18 mouse cellular contexts compared by ENCODE assay signal in the genomic region with DNA sequence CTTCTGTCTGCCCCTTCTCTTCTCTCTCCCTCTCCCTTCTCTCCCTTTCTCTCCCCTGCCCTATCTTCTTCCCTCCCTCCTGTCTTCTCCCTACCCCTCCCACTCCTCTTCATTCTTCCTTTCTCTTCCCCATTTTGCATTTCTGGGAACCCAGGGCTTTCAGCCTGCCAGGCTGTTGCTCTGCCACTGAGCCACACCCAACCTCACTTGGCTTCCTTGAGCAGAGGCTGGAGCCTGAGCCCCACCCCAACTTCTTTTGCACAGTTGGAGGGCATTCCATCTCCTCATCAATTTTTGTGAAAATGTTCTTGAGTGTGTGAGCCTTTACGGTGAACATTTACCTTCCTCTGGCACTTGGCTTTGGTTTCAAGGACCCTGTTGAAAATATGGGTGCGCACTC. TPM values are rescaled to one million over a fixed set of nuclear protein-coding genes. Genes with fewer than 3 reads are reported as not detected.
DNase-seq lines count a peak whose midpoint lies in the region; ATAC-seq and TF ChIP-seq lines count a peak whose summit lies in the region.
"Had no signal": no experiment of that assay in that cellular context is flagged by ENCODE, and none has a peak within 500 bp of the region (broad histone marks: within the 10 kb centered on the region; RNA-seq: fewer than 3 reads in every experiment).

No protein-coding gene starts in this region.

- 0 out of 2 replicates have a peak overlapping the region, but pooled peaks have one; percentile 3 for H3K27ac ChIP-seq in embryonic facial prominence, embryonic 15.5 days (replicated peaks)
- H3K27ac ChIP-seq in embryonic facial prominence, embryonic 10.5 days (replicated peaks), result no peak overlapping the region
- H3K27ac ChIP-seq in lung, embryonic 14.5 days (ENCODE audit: low read depth), result no peak overlapping the region
- H3K27ac ChIP-seq: embryonic facial prominence, embryonic 13.5 days; hindbrain, embryonic 10.5 days; intestine, embryonic 15.5 days; layer of hippocampus, adult 2 months; limb, embryonic 12.5 days; liver, embryonic 12.5 days had no signal

- H3K27me3 ChIP-seq in embryonic facial prominence, embryonic 15.5 days, result no peaks in the 10 kb centered on the region
- H3K27me3 ChIP-seq in embryonic facial prominence, embryonic 10.5 days (replicated peaks; ENCODE audit: low read depth, poor library complexity, severe bottlenecking), result no peaks in the 10 kb centered on the region
- H3K27me3 ChIP-seq in lung, embryonic 14.5 days (ENCODE audit: insufficient read depth, low read length), result no peaks in the 10 kb centered on the region
- H3K27me3 ChIP-seq: embryonic facial prominence, embryonic 13.5 days; intestine, embryonic 15.5 days; limb, embryonic 12.5 days; liver, embryonic 12.5 days had no signal

- WGBS in embryonic facial prominence, embryonic 15.5 days, result 76% methylated on average over 2 of the region's 2 CpGs
- WGBS in embryonic facial prominence, embryonic 10.5 days, result 90% methylated on average over 2 of the region's 2 CpGs
- 74% methylated on average over 2 of the region's 2 CpGs for WGBS in lung, embryonic 14.5 days

- H3K36me3 ChIP-seq in embryonic facial prominence, embryonic 15.5 days, result no peaks in the 10 kb centered on the region
- 0 out of 2 replicates have a peak, but pooled peaks cover 3% of the 10 kb centered on the region for H3K36me3 ChIP-seq in embryonic facial prominence, embryonic 10.5 days (replicated peaks)
- H3K36me3 ChIP-seq in lung, embryonic 14.5 days (ENCODE audit: insufficient read depth), result no peaks in the 10 kb centered on the region
- H3K36me3 ChIP-seq: embryonic facial prominence, embryonic 13.5 days; hindbrain, embryonic 10.5 days; intestine, embryonic 15.5 days; limb, embryonic 12.5 days; liver, embryonic 12.5 days had no signal

- H3K4me3 ChIP-seq in embryonic facial prominence, embryonic 15.5 days (replicated peaks), result no peak overlapping the region
- no peak overlapping the region for H3K4me3 ChIP-seq in embryonic facial prominence, embryonic 10.5 days
- H3K4me3 ChIP-seq in lung, embryonic 14.5 days (ENCODE audit: low read depth, low read length), result no peak overlapping the region
- H3K4me3 ChIP-seq: embryonic facial prominence, embryonic 13.5 days; hindbrain, embryonic 10.5 days; intestine, embryonic 15.5 days; layer of hippocampus, adult 2 months; limb, embryonic 12.5 days; liver, embryonic 12.5 days had no signal

- no peak overlapping the region for H3K4me2 ChIP-seq in embryonic facial prominence, embryonic 15.5 days (replicated peaks)
- H3K4me2 ChIP-seq in lung, embryonic 14.5 days, result no peak overlapping the region
- H3K4me2 ChIP-seq: embryonic facial prominence, embryonic 13.5 days; intestine, embryonic 15.5 days; limb, embryonic 12.5 days; liver, embryonic 12.5 days had no signal

- peaks cover 36% of the 10 kb centered on the region for H3K4me1 ChIP-seq in embryonic facial prominence, embryonic 15.5 days
- H3K4me1 ChIP-seq in embryonic facial prominence, embryonic 10.5 days, result 0 out of 2 replicates have a peak, but pooled peaks cover 4% of the 10 kb centered on the region
- no peaks in the 10 kb centered on the region; the same call in 1 of the 2 replicates for H3K4me1 ChIP-seq in lung, embryonic 14.5 days (ENCODE audit: insufficient read depth)
- H3K4me1 ChIP-seq: intestine, embryonic 15.5 days had no signal

- no peak for TF ChIP-seq CTCF in lung, embryonic 14.5 days (IDR thresholded peaks at IDR 0.05; ENCODE audit: low read depth)

- H3K9ac ChIP-seq in embryonic facial prominence, embryonic 15.5 days, result no peak overlapping the region
- no peak overlapping the region for H3K9ac ChIP-seq in lung, embryonic 14.5 days
- H3K9ac ChIP-seq: embryonic facial prominence, embryonic 13.5 days; intestine, embryonic 15.5 days; limb, embryonic 12.5 days; liver, embryonic 12.5 days had no signal

- ATAC-seq in embryonic facial prominence, embryonic 15.5 days (ENCODE audit: insufficient number of reproducible peaks, low FRiP score, low TSS enrichment, low read depth), result no peak
- 0 out of 2 replicates have a peak, but pooled peaks have one; percentile 31 for ATAC-seq in lung, embryonic 14.5 days (ENCODE audit: insufficient read depth)
- ATAC-seq in megakaryocyte progenitor cell, adult 5-6 weeks (replicated peaks; ENCODE audit: poor library complexity), result peak; percentile 37
- ATAC-seq: hindbrain, embryonic 16.5 days; intestine, embryonic 15.5 days; liver, embryonic 12.5 days had no signal

- H3K9me3 ChIP-seq in embryonic facial prominence, embryonic 15.5 days (replicated peaks), result no peaks in the 10 kb centered on the region
- no peaks in the 10 kb centered on the region for H3K9me3 ChIP-seq in embryonic facial prominence, embryonic 10.5 days
- no peaks in the 10 kb centered on the region for H3K9me3 ChIP-seq in lung, embryonic 14.5 days (ENCODE audit: low read depth, low read length)
- H3K9me3 ChIP-seq: embryonic facial prominence, embryonic 13.5 days; hindbrain, embryonic 10.5 days; intestine, embryonic 15.5 days; limb, embryonic 12.5 days; liver, embryonic 12.5 days had no signal

- no peak for DNase-seq in embryonic facial prominence, embryonic 10.5 days (ENCODE audit: low spot score)
- peak; percentile 5 for DNase-seq in lung, embryonic 14.5 days
- no peak for DNase-seq in lung, postnatal 4 days
- peak; percentile 62 for DNase-seq in R1 (ENCODE audit: low read depth, low spot score)
- DNase-seq in embryo, embryonic 10.5 days (ENCODE audit: low spot score), result no peak
- DNase-seq: cerebellum, adult 11-12 months; layer of hippocampus, postnatal 36 days; lung, adult 18-20 months; thymus, postnatal 36 days had no signal

RNA-seq across cellular contexts. Expression of gene Xylt1, which starts 31.1 kb away (rescaled TPM):
- 2.3 and 2.7 TPM in 2 replicates for polyA plus RNA-seq in embryonic facial prominence, embryonic 15.5 days (2015; fragmentation: Nextera tagmentation; extraction: Ambion mirVana)
- polyA plus RNA-seq in embryonic facial prominence, embryonic 10.5 days (2016; fragmentation: Nextera tagmentation; extraction: Ambion mirVana), result 0.84 and 0.86 TPM in 2 replicates
- 1.0 and 1.3 TPM in 2 replicates for polyA plus RNA-seq in lung, embryonic 14.5 days (2014; fragmentation: Nextera tagmentation; extraction: Ambion mirVana)
- 20.0 and 24.9 TPM in 2 replicates for total RNA-seq in megakaryocyte progenitor cell, adult 5-6 weeks (2015)
- total RNA-seq in megakaryocyte progenitor cell, adult 5-6 weeks (2017), result 12.0 and 17.1 TPM in 2 replicates

Comparison
In these comparisons a context has a peak if more than half of its experiments do, and no peak if none do; other contexts are left out.
1. DNase-seq: peak in lung, embryonic 14.5 days (single experiment) and R1 (single experiment); none in embryonic facial prominence, embryonic 10.5 days (single experiment), lung, postnatal 4 days (0 of 2) and embryo, embryonic 10.5 days (single experiment).